ENCODE assay signal across 23 mouse cellular contexts in the genomic region with DNA sequence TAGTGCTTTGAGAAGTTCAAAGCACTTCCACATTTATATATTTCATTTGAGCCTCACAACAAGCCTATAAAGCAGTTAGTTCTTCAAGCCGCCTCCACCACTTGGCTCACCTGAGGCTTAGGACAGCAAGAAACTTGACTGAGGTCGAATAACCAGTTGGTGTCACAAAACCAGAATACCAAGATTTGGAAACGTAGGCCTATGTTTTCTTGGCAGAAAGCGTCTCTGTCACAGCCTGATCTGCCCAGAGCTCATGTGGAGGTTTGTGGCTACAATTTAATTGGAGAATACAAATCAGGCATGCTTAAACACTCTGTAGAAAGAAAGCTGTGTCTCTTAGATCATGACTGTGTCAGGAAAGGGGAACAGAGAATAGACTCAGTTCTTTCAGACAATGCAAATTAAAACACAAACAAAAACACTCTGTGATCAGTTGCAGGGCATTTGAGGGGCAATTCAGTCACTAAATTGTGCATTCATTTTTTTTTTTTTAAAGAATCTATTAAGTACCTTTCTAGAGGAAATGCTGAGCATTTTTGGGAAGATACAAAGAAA. TPM values are rescaled to one million over a fixed set of nuclear protein-coding genes. Genes with fewer than 3 reads are reported as not detected.
DNase-seq lines count a peak whose midpoint lies in the region; ATAC-seq and TF ChIP-seq lines count a peak whose summit lies in the region.
"Had no signal": no experiment of that assay in that cellular context is flagged by ENCODE, and none has a peak within 500 bp of the region (broad histone marks: within the 10 kb centered on the region; RNA-seq: fewer than 3 reads in every experiment).

No protein-coding gene starts in this region.

- no peaks in the 10 kb centered on the region for H3K9me3 ChIP-seq in hindbrain, embryonic 12.5 days (replicated peaks)
- no peaks in the 10 kb centered on the region for H3K9me3 ChIP-seq in hindbrain, embryonic 16.5 days (ENCODE audit: control insufficient read depth, low read length)
- no peaks in the 10 kb centered on the region for H3K9me3 ChIP-seq in liver, postnatal 0 days (ENCODE audit: low read length)
- H3K9me3 ChIP-seq: forebrain, embryonic 10.5 days; heart, embryonic 10.5 days; midbrain, embryonic 10.5 days; neural tube, embryonic 15.5 days had no signal

- 0 out of 2 replicates have a peak overlapping the region, but pooled peaks have one; percentile 8 for H3K27ac ChIP-seq in hindbrain, embryonic 12.5 days
- H3K27ac ChIP-seq in hindbrain, embryonic 16.5 days (ENCODE audit: low read depth, low read length) = no peak overlapping the region
- no peak overlapping the region for H3K27ac ChIP-seq in liver, postnatal 0 days (ENCODE audit: low read depth)
- H3K27ac ChIP-seq: forebrain, embryonic 10.5 days; gastrocnemius, adult 2 months; heart, embryonic 10.5 days; hindbrain, embryonic 10.5 days; midbrain, embryonic 10.5 days; neural tube, embryonic 15.5 days had no signal

- no peak overlapping the region for H3K9ac ChIP-seq in hindbrain, embryonic 12.5 days
- no peak overlapping the region for H3K9ac ChIP-seq in hindbrain, embryonic 16.5 days (ENCODE audit: low read depth, low read length)
- no peak overlapping the region for H3K9ac ChIP-seq in liver, postnatal 0 days (replicated peaks)
- H3K9ac ChIP-seq: neural tube, embryonic 15.5 days had no signal

- H3K4me3 ChIP-seq in hindbrain, embryonic 12.5 days = no peak overlapping the region
- no peak overlapping the region for H3K4me3 ChIP-seq in hindbrain, embryonic 16.5 days (ENCODE audit: low read length)
- H3K4me3 ChIP-seq in liver, postnatal 0 days (ENCODE audit: low read depth, low read length) = no peak overlapping the region
- H3K4me3 ChIP-seq: forebrain, embryonic 10.5 days; gastrocnemius, adult 2 months; heart, embryonic 10.5 days; hindbrain, embryonic 10.5 days; midbrain, embryonic 10.5 days; myocyte; neural tube, embryonic 15.5 days had no signal

- no peak for ATAC-seq in hindbrain, embryonic 12.5 days (ENCODE audit: low FRiP score)
- no peak for ATAC-seq in hindbrain, embryonic 16.5 days
- no peak for ATAC-seq in liver, postnatal 0 days
- ATAC-seq: intestine, postnatal 0 days; midbrain, embryonic 16.5 days had no signal

- H3K4me1 ChIP-seq in hindbrain, embryonic 12.5 days = peaks cover 21% of the 10 kb centered on the region
- H3K4me1 ChIP-seq in hindbrain, embryonic 16.5 days (ENCODE audit: control insufficient read depth, insufficient read depth, low read depth, low read length) = peaks cover 5% of the 10 kb centered on the region
- H3K4me1 ChIP-seq in liver, postnatal 0 days (ENCODE audit: insufficient read depth) = peaks cover 12% of the 10 kb centered on the region; the same call in 1 of the 2 replicates

- TF ChIP-seq EP300 in liver, postnatal 0 days (IDR thresholded peaks at IDR 0.05; ENCODE audit: low read depth) = no peak

- peaks cover 11% of the 10 kb centered on the region for H3K27me3 ChIP-seq in hindbrain, embryonic 12.5 days
- 0 out of 2 replicates have a peak, but pooled peaks cover 3% of the 10 kb centered on the region for H3K27me3 ChIP-seq in hindbrain, embryonic 16.5 days (replicated peaks; ENCODE audit: control insufficient read depth, insufficient read depth, low read length)
- no peaks in the 10 kb centered on the region for H3K27me3 ChIP-seq in liver, postnatal 0 days (ENCODE audit: insufficient read depth, low read length)
- H3K27me3 ChIP-seq: neural tube, embryonic 15.5 days had no signal

- DNase-seq in B cell, adult 2 months = peak; percentile 37 to 50
- DNase-seq in brain, adult 2 months (ENCODE audit: low read depth, low spot score) = peak; percentile 38
- DNase-seq in gonadal fat pad, adult 2 months (ENCODE audit: low read depth) = peak; percentile 87
- no peak for DNase-seq in liver, postnatal 0 days
- no peak for DNase-seq in right cerebral cortex, postnatal 25 days
- DNase-seq: adrenal gland, postnatal 25 days; cerebellum, adult 11 months; gastrocnemius, adult 2 months; kidney, postnatal 25 days; liver; lung, postnatal 10 days; right cerebral cortex, postnatal 14 days; spleen, adult 18-20 months had no signal

- H3K4me2 ChIP-seq in hindbrain, embryonic 12.5 days (replicated peaks) = no peak overlapping the region
- no peak overlapping the region for H3K4me2 ChIP-seq in hindbrain, embryonic 16.5 days (ENCODE audit: low read length)
- H3K4me2 ChIP-seq in liver, postnatal 0 days (ENCODE audit: low read depth, low read length) = no peak overlapping the region
- H3K4me2 ChIP-seq: neural tube, embryonic 15.5 days had no signal

- TF ChIP-seq CTCF in liver, postnatal 0 days (IDR thresholded peaks at IDR 0.05; ENCODE audit: low read depth) = no peak

- 53% methylated on average over 4 of the region's 4 CpGs for WGBS in hindbrain, embryonic 12.5 days
- WGBS in hindbrain, embryonic 16.5 days = 47% methylated on average over 4 of the region's 4 CpGs
- WGBS in liver, postnatal 0 days (ENCODE audit: insufficient replicate concordance) = 71% methylated on average over 4 of the region's 4 CpGs

- H3K36me3 ChIP-seq in hindbrain, embryonic 12.5 days = no peaks in the 10 kb centered on the region
- no peaks in the 10 kb centered on the region for H3K36me3 ChIP-seq in hindbrain, embryonic 16.5 days (ENCODE audit: control insufficient read depth, insufficient read depth, low read length)
- no peaks in the 10 kb centered on the region for H3K36me3 ChIP-seq in liver, postnatal 0 days (replicated peaks; ENCODE audit: insufficient read depth, low read length)
- H3K36me3 ChIP-seq: forebrain, embryonic 10.5 days; heart, embryonic 10.5 days; hindbrain, embryonic 10.5 days; midbrain, embryonic 10.5 days; neural tube, embryonic 15.5 days had no signal

RNA-seq across cellular contexts. Expression of a gene that starts 3.0 kb away (rescaled TPM):
- 55.5 and 56.0 TPM in 2 replicates for polyA plus RNA-seq in hindbrain, embryonic 12.5 days (2016; fragmentation: Nextera tagmentation; extraction: Ambion mirVana)
- 48.5 and 51.6 TPM in 2 replicates for polyA plus RNA-seq in hindbrain, embryonic 16.5 days (2015; fragmentation: Nextera tagmentation; extraction: Ambion mirVana)
- 31.6 and 32.6 TPM in 2 replicates for polyA plus RNA-seq in gonadal fat pad, adult 2 months (2012; rRNA removed)
- 17.5 and 21.4 TPM in 2 replicates for polyA plus RNA-seq in liver, postnatal 0 days (2015; fragmentation: Nextera tagmentation; extraction: Ambion mirVana)

Comparison
In these comparisons a context has a peak if more than half of its experiments do, and no peak if none do; other contexts are left out.
1. DNase-seq: peak in B cell, adult 2 months (2 of 2), brain, adult 2 months (single experiment) and gonadal fat pad, adult 2 months (single experiment); none in liver, postnatal 0 days (single experiment) and right cerebral cortex, postnatal 25 days (single experiment).